Mouse (Mus musculus): Measurements from ENCODE around the gene Pdia2. TPM values are rescaled to one million over a fixed set of nuclear protein-coding genes. Genes with fewer than 3 reads are reported as not detected.
"Not testable (repeated sequence)": the region's sequence is repeated elsewhere in the genome, so short reads cannot be mapped to it uniquely, and the experiment has no call there.

Gene Pdia2
- total RNA-seq, 2 experiments from 2014 or later = 0.29 to 0.89 TPM

DNA sequence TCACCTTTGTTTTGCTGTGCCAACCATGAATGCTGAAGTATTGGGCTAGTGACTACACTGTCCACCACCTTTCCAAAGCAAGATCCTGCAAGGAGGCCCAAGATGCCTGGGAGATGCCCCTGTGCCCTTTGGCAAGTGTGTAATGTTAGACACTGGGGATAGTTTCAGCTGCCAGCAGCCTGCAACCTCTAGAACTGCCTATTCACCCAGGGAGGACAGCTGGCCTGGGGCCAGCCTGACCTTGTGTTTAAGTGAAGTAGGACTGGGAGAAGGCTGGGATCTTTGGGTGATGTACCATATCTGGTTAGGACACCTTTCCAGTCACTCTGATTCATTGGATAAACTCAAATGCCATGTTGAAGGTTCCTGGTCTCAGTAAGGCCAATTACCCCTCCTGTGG, 3.1 kb upstream of the Pdia2 start:
- no peak for DNase-seq (ENCODE audit: low spot score in 2 of 2)

DNA sequence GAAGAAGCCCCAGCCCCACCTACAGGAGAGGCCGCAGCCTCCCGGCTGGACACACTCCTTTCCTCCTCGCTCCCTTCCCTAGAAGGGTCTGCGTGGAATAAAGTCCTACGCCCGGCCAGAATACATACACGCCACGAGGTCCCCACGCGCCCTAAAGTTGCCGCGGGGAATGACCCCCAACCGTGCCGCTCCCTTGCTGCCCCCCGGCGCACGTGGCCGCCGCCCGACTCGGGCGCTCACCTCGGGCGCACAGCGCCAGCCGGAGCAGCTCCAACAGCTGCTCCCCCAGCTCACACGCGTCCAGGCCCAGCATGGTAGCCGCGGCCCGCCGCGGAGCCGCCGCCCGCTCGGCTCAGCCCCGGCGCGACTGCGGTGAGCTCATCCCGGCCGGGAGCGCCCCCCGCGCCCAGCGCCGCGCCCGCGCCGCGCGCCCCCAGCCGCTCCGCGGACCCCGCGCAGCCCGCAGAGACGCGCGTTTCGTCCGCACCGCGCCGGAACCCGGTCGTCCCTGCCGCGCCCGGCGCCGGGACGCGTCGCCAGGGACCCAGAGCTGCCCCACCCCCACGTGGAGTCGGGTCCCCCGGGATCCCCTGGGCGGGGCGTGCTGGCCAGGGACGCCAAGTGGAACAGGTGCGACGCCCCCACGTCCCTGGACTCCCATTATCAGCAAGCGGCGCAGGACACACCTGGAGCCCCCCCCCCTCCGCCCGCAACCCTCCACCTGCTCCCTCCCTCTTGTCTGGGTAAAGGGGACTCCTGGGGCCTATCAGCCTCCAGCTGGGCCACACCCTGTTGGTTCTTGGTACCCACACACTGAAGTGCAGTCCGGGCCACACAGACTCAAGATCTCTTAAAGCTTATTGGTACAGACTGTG, 2.2 kb upstream of the Pdia2 start:
- peak; percentile 34 to 50 for DNase-seq (ENCODE audit: low spot score in 2 of 2)

DNA sequence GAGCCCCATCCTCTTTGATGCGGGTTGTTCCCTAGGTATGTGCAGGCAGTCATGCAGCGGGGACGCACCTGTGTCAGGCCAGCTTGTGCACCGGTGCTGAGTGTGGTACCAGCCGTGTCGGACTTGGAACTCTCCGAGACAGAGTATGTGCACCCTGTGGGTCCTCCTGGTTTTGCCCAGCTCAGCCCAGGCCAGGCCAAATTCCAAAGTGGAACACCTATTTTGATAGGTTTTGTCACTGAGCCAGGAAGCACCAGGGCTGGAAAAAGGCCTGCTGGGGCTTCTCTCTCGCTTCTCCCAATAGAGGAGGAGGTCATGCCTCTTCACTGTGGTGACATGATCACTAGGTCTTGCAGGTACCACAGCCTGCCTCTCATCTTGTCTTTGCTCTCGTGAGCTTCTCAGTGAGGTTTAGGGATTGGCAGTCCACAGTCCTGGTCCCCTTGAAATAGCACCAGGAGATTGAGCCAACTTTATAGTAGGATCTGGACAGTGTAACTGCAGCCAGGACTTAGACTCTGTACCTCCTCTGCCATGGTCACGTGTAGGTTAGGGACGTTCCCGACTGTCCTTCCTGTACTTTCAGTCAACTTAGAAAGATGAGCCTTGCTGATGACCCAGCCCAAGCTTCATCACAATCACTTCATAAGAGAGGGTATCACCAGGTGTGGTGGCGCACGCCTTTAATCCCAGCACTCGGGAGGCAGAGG, 6.3 kb downstream of the Pdia2 start:
- no peak for DNase-seq (ENCODE audit: low spot score in 2 of 2)

DNA sequence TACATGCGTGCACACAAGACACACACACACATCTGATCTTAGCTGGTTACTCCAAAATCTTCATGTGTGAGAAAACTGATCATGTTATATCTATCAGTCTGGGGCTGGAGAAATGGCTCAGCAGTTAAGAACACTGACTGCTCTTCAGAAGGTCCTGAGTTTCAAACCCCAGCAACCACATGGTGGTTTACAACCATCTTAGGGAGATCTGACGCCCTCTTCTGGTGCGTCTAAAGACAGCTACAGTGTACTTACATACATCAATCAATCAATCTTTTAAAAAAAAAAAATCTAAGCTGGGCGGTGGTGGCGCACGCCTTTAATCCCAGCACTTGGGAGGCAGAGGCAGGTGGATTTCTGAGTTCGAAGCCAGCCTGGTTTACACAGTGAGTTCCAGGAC, 7.4 kb downstream of the Pdia2 start:
- DNase-seq (ENCODE audit: low spot score in 2 of 2) = not testable (repeated sequence)

DNA sequence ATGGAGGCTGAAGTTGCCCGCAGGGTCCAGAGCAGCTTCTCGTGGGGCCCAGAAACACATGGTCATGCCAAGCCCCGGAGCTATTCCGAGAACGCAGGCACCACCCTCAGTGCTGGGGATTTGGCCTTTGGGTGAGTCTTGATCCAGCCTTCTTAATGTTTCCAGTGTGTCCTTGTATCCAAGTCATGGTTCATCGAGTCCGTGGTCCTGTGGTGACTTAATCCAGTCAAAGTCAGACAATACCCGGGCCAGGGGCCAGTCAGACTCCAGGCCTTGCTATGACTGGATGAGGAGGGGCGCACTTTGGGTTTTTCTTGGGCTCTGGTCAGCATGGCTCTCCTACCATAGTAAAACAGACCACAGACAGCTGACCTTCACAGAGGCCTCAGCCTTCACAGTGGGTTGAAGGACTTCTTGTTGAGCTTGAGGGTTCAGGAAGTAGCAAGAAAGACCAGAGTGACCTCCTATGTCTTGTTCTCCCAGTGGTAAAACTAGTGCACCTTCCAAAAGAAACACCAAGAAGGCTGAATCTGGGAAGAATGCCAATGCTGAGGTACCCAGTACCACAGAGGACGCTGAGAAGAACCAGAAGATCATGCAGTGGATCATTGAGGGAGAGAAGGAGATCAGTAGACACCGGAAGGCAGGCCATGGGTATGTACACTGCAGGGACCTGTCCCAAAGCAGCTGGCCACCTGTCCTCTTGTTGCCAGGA, 10.6 kb downstream of the Pdia2 start:
- DNase-seq (ENCODE audit: low spot score in 2 of 2) = no peak

DNA sequence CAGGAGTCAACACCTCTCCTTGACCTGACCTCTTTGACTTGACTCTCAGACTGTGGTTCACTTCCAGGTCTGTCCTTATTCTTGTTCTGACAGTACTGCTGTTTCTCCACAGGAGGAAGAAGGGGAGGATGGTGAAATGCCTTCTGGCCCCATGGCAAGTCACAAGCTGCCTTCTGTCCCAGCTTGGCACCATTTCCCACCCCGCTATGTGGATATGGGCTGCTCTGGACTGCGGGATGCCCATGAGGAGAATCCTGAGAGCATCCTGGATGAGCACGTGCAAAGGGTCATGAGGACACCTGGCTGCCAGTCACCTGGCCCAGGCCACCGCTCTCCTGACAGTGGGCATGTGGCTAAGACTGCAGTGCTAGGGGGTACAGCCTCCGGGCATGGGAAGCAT, 11.3 kb downstream of the Pdia2 start:
- no peak for DNase-seq (ENCODE audit: low spot score in 2 of 2)

DNA sequence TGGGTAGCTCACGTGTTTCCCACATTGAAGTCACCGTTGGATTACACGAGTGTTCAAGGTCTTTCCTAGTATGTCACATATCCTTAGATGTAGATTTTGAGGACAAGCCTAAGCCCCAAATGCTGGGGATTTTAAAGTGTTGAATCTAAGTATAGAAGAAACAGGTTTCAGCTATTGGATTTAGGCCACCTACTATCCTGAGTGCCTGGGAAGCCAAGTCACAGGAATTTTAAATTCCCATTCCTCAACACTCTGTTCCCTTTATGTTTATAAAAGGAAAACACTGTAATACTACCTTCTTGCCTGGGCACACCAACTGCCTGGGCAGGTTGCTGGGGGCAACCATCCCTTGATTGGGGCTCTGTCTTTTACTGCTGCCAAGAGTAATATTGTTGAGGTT, 17.7 kb downstream of the Pdia2 start:
- no peak for DNase-seq (ENCODE audit: low spot score in 2 of 2)

DNA sequence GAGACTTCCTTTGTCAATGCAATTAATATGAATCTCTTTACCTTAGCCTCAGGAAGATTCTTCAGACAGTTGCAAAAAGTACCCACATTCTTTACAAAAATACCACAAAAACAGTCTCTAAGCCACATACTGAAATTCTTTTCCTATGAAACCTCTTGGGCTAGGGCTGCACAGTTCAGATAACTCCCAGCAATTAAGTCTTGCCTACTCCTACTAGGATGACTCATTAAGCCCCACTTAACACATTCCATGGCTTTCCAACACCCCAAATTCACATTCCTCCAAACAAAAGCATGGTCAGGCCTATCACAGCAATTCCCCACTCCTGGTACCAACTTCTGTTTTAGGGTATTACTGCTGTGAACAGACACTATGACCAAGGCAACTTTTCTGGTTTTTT, 20.3 kb downstream of the Pdia2 start:
- DNase-seq (ENCODE audit: low spot score in 2 of 2) = no peak

DNA sequence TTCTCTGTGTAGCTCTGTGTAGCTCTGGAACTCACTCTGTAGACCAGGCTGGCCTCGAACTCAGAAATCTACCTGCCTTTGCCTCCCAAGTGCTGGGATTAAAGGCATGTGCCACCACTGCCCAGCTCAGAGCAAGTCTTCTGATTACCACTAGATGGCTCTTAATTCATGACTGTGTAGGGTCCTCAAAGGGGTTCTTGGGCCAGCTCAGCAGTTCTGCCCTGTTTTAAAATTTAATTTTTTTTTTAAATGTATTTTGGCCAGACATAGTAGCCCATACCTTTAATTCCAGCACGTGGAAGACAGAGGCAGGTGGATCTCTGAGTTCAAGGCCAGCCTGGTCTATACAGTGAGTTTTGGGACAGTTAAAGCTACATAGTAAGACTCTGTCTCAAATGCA, 23.6 kb downstream of the Pdia2 start:
- DNase-seq (ENCODE audit: low spot score in 2 of 2) = not testable (repeated sequence)

DNA sequence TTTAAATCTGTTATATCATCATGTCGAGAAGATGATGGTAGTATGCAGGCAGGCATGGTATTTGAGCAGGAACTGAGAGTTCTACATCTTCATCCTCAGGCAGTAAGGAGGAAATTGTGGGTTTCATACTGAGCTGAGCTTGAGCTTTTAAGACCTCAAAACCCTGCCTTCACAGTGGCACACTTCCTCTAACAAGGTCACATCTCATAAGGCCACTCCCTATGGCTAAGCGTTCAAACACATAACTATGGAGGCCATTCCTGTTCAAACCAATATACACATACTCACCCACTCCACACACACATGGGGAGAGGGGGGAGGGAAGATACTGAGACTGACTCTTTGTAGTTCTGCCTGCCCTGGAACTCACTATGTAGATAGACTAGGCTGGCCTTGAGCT, 30.8 kb downstream of the Pdia2 start:
- no peak for DNase-seq (ENCODE audit: low spot score in 2 of 2)

DNA sequence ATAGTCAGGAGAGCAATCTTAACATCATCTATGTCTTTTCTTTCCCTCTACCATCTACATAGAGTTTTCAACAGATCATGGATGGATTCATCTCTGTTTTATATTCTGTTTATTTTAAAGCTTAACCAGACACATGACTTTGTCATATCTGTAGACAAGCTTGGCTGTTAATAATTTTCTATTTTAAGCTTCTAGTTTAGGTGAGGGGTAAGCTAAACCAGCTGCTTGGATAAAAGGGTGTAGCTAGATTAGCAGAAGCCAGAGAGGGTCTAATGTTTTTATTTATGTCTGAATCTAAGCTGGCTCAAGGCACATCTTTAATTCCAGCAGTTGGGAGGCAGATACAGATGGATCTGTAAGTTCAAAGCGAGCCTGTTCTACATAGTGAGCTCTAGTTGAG, 36.2 kb downstream of the Pdia2 start:
- no peak for DNase-seq (ENCODE audit: low spot score in 2 of 2)

DNA sequence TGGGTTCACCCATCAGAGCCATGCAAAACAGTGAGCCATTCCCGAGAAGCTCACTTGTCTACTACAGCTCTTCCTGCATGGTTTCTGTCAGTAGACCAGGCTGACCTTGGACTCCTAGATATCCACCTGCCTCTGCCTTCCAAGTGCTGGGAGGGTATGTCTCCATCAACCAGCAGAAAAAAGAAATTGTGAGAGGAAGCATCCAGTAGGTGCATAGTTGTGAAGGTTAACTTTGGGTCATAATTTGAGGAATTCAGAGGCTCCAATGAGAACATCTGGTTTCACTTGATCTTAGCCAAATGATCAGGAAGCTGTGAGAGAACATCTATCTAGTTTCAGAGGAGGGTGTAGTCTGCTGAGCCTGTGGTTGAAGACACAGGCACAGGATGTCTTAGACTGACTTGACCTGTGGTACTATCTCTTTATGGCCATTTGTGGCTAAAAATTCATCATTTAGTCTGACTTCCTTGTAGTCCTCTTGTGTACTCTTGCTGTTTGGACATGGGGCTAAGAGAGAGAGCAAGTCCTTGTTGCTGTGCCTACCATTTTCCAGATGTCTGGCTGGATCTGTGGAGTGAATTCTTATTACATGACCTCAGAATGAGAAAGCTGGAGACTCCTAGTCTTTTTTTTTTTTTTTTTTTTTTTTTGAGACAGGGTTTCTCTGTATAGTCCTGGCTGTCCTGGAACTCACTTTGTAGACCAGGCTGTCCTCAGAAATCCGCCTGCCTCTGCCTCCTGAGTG, 46.8 kb downstream of the Pdia2 start:
- no peak for DNase-seq (ENCODE audit: low spot score in 2 of 2)

DNA sequence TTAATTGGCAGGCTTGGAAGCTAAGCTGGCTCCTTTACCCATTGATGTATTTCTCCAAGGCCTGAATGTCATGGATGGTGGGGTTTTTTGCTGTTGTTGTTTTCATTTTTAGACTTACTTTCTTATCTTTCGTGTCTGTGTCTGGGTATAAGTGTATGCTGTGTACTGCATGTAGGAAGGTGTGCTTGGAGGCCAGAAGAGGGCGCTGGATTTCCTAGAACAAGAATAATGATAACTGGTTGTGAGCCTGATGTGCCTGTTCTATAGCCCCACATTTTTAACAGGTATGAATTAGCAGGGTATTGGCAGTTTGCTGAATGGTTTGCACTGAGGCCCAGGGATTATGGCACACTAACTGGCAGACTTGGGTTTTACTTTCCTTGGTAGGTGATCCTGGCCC, 49.8 kb downstream of the Pdia2 start:
- DNase-seq (ENCODE audit: low spot score in 2 of 2) = no peak

Other genes starting within 250 kb of the Pdia2 start
- not detected for gene A930017K11Rik, start 246.5 kb downstream of the Pdia2 start, total RNA-seq (2021)
- 10 to 100 TPM; 38.2 to 50.8 TPM for gene Capn15, start 213.3 kb downstream of the Pdia2 start, total RNA-seq (2021)
- gene Rab11fip3, start 129.5 kb downstream of the Pdia2 start, total RNA-seq (2021) = 10 to 100 TPM; 69.6 to 79.3 TPM
- gene Decr2, start 108.8 kb downstream of the Pdia2 start, total RNA-seq (2021) = 10 to 100 TPM; 24.8 to 25.7 TPM
- gene Nme4, start 103.5 kb downstream of the Pdia2 start, total RNA-seq (2021) = 1 to 10 TPM; 4.6 to 5.7 TPM
- gene Tmem8, start 85.8 kb downstream of the Pdia2 start, total RNA-seq (2021) = 1 to 10 TPM; 7.6 to 7.8 TPM
- gene Mrpl28, start 75.6 kb downstream of the Pdia2 start, total RNA-seq (2021) = 10 to 100 TPM; 72.2 to 81.8 TPM
- 10 to 100 TPM; 23.7 to 25.1 TPM for gene Axin1, start 60.4 kb downstream of the Pdia2 start, total RNA-seq (2021)
- gene Rgs11, start 3.9 kb upstream of the Pdia2 start, total RNA-seq (2021) = 10 to 100 TPM; 63.0 to 81.1 TPM
- gene Arhgdig, start 8.7 kb upstream of the Pdia2 start, total RNA-seq (2021) = 100 to 1,000 TPM; 199 to 205 TPM
- gene Fam234a, start 45.2 kb upstream of the Pdia2 start, total RNA-seq (2021) = 10 to 100 TPM; 19.9 to 23.3 TPM
- 10 to 100 TPM; 85.3 to 93.4 TPM for gene Luc7l, start 53.8 kb upstream of the Pdia2 start, total RNA-seq (2021)
- 10 to 100 TPM; 87.9 to 88.7 TPM for gene Neurl1b, start 215.7 kb upstream of the Pdia2 start, total RNA-seq (2021)

Data from layer of hippocampus, postnatal 10 days (tissue).